Mouse (Mus musculus) adrenal gland (tissue): ENCODE measurements at regions not wholly inside any gene's neighbourhood (a gene's known extent, or its start where the extent isn't known, plus 50 kb on each side); places are given as distances from the start of the nearest gene placed in this dataset.
"Not testable (repeated sequence)": the region's sequence is repeated elsewhere in the genome, so short reads cannot be mapped to it uniquely, and the experiment has no call there.

Experiments used
- intact Hi-C: fragments of 180-260 bp; cut with DNase I; formaldehyde crosslinking; loops from one replicate; pipeline ENCODE4 v1.15.1; 2025

GRCm38 (mm10) chr3:20892916-20893430 lies 526.0 kb upstream of the Agtr1b start:
- intact Hi-C loops, result no loop called here

GRCm38 (mm10) chr3:20864241-20864640 lies 497.3 kb upstream of the Agtr1b start:
- intact Hi-C loops, result no loop called here

- intact Hi-C loops, result no loop called here
Observed at GRCm38 (mm10) chr3:20831038-20831437, 464.1 kb upstream of the Agtr1b start.

GRCm38 (mm10) chr3:20829391-20829790 lies 462.4 kb upstream of the Agtr1b start:
- intact Hi-C loops, result no loop called here

GRCm38 (mm10) chr3:20828811-20829210 lies 461.8 kb upstream of the Agtr1b start:
- intact Hi-C loops, result no loop called here

GRCm38 (mm10) chr3:20825661-20826334 lies 458.8 kb upstream of the Agtr1b start:
- intact Hi-C loops, result no loop called here

- intact Hi-C loops, result no loop called here
Observed at GRCm38 (mm10) chr3:20822226-20822625, 455.2 kb upstream of the Agtr1b start.

- intact Hi-C loops, result no loop called here
Observed at GRCm38 (mm10) chr3:20821712-20822111, 454.7 kb upstream of the Agtr1b start.

GRCm38 (mm10) chr3:20820047-20820446 lies 453.1 kb upstream of the Agtr1b start:
- intact Hi-C loops, result no loop called here

GRCm38 (mm10) chr3:20819586-20819985 lies 452.6 kb upstream of the Agtr1b start:
- intact Hi-C loops, result no loop called here

GRCm38 (mm10) chr3:20816613-20817012 lies 449.6 kb upstream of the Agtr1b start:
- intact Hi-C loops, result no loop called here

GRCm38 (mm10) chr3:20794256-20794655 lies 427.3 kb upstream of the Agtr1b start:
- intact Hi-C loops, result no loop called here

- intact Hi-C loops, result no loop called here
Observed at GRCm38 (mm10) chr3:20792503-20792902, 425.5 kb upstream of the Agtr1b start.

- intact Hi-C loops, result no loop called here
Observed at GRCm38 (mm10) chr3:20777883-20778282, 410.9 kb upstream of the Agtr1b start.

GRCm38 (mm10) chr3:20776964-20777304 lies 410.0 kb upstream of the Agtr1b start:
- intact Hi-C loops, result no loop called here

GRCm38 (mm10) chr3:20776128-20776963 lies 409.4 kb upstream of the Agtr1b start:
- intact Hi-C loops, result no loop called here

- intact Hi-C loops, result no loop called here
Observed at GRCm38 (mm10) chr3:20734302-20734701, 367.3 kb upstream of the Agtr1b start.

GRCm38 (mm10) chr3:20732005-20732404 lies 365.0 kb upstream of the Agtr1b start:
- intact Hi-C loops, result no loop called here

GRCm38 (mm10) chr3:20730481-20730880 lies 363.5 kb upstream of the Agtr1b start:
- intact Hi-C loops, result no loop called here

- intact Hi-C loops, result not testable (repeated sequence)
Observed at GRCm38 (mm10) chr3:20729776-20730175, 362.8 kb upstream of the Agtr1b start.

GRCm38 (mm10) chr3:20714671-20715070 lies 347.7 kb upstream of the Agtr1b start:
- intact Hi-C loops, result no loop called here

- intact Hi-C loops, result no loop called here
Observed at GRCm38 (mm10) chr3:20709661-20710060, 342.7 kb upstream of the Agtr1b start.
